Mouse (Mus musculus): Measurements from ENCODE around the gene S1pr1. TPM values are rescaled to one million over a fixed set of nuclear protein-coding genes. Genes with fewer than 3 reads are reported as not detected.
A peak's percentile ranks its signal among the peaks of the same experiment; 100 is the strongest.

The S1pr1 gene
- polyA plus RNA-seq, 1 experiment from 2014 or later = 25.4 TPM

GRCm38 (mm10) chr3:115660701-115661460 lies 54.0 kb downstream of the S1pr1 start:
- H3K4me3 ChIP-seq = no peak overlapping the region
- peak; percentile 59 for DNase-seq (ENCODE audit: extremely low spot score, low spot score)
- WGBS = 59% methylated on average over 9 of the region's 9 CpGs
- H3K27me3 ChIP-seq (ENCODE audit: poor library complexity, severe bottlenecking) = peaks cover 7% of the 10 kb centered on the region; the same call in 1 of the 2 replicates
- no peak overlapping the region for H3K27ac ChIP-seq
- no peaks in the 10 kb centered on the region for H3K9me3 ChIP-seq
- peaks cover 8% of the 10 kb centered on the region; the same call in 1 of the 2 replicates for H3K4me1 ChIP-seq
- no peaks in the 10 kb centered on the region for H3K36me3 ChIP-seq (replicated peaks)

Other genes starting within 250 kb of the S1pr1 start
- gene Dph5, start 172.8 kb upstream of the S1pr1 start, polyA plus RNA-seq (2016; fragmentation: Nextera tagmentation; extraction: Ambion mirVana) = 35.1 and 36.4 TPM in 2 replicates